Mouse (Mus musculus) testis, adult 2 months (tissue): ENCODE data around the gene Atp5b.

Experiments used
- CTCF ChIP-seq: fragments of 200-500 bp; IDR thresholded peaks from 2 replicates; pipeline ENCODE4 v1.5.1; 2012; ENCODE audit warnings: low read depth, mild to moderate bottlenecking, inconsistent platforms, low read length, moderate library complexity; ENCODE audit not compliant: control insufficient read depth, insufficient read depth, insufficient replicate concordance
- POLR2A ChIP-seq: fragments of 200-500 bp; IDR thresholded peaks from 2 replicates; pipeline ENCODE4 v1.6.1; 2012; ENCODE audit warnings: low read depth, mild to moderate bottlenecking, inconsistent platforms, low read length, moderate library complexity; ENCODE audit not compliant: control insufficient read depth

GRCm38 (mm10) chr10:128091564-128092505 lies 8.8 kb downstream of the Atp5b start, which contains the start of gene Baz2a:
- TF ChIP-seq POLR2A (peak; percentile 8; the same call in 1 of the 2 replicates), CTCF (no peak)
